Mouse (Mus musculus) hindbrain, embryonic 16.5 days (tissue): ENCODE results near the gene Atp6v1d. TPM values are rescaled to one million over a fixed set of nuclear protein-coding genes. Genes with fewer than 3 reads are reported as not detected.

Experiments
- ATAC-seq: fragments of 200-750 bp; cut with Nextera tagmentation; 2 replicates; pipeline ENCODE4 v1.8.0; 2017; ENCODE audit warnings: moderate TSS enrichment, moderate library complexity
- H3K27ac ChIP-seq: fragments of 300-500 bp; sonication (generic); 2 replicates; pipeline ENCODE4 v1.5.1; 2014; ENCODE audit warnings: low read depth, mild to moderate bottlenecking, control low read depth, low read length, moderate library complexity
- H3K27me3 ChIP-seq: fragments of 300-500 bp; sonication (generic); replicated peaks from 2 replicates; pipeline ENCODE4 v1.6.1; 2014; ENCODE audit warnings: low read length; ENCODE audit not compliant: control insufficient read depth, insufficient read depth
- H3K36me3 ChIP-seq: fragments of 300-500 bp; sonication (generic); 2 replicates; pipeline ENCODE4 v1.6.1; 2014; ENCODE audit warnings: mild to moderate bottlenecking, low read length, moderate library complexity, mixed read lengths; ENCODE audit not compliant: control insufficient read depth, insufficient read depth
- H3K4me1 ChIP-seq: fragments of 300-500 bp; sonication (generic); 2 replicates; pipeline ENCODE4 v1.6.1; 2014; ENCODE audit warnings: low read depth, low read length; ENCODE audit not compliant: control insufficient read depth, insufficient read depth
- H3K4me2 ChIP-seq: fragments of 300-500 bp; sonication (generic); 2 replicates; pipeline ENCODE4 v1.6.1; 2014; ENCODE audit warnings: mild to moderate bottlenecking, low read length, control low read depth, moderate library complexity
- H3K4me3 ChIP-seq: fragments of 300-500 bp; sonication (generic); 2 replicates; pipeline ENCODE4 v1.5.1; 2014; ENCODE audit warnings: mild to moderate bottlenecking, low read length, control low read depth, moderate library complexity
- H3K9ac ChIP-seq: fragments of 300-500 bp; sonication (generic); 2 replicates; pipeline ENCODE4 v1.6.1; 2014; ENCODE audit warnings: low read depth, mild to moderate bottlenecking, control low read depth, low read length, moderate library complexity
- H3K9me3 ChIP-seq: fragments of 300-500 bp; sonication (generic); 2 replicates; pipeline ENCODE4 v1.6.1; 2014; ENCODE audit warnings: mild to moderate bottlenecking, low read length, moderate library complexity; ENCODE audit not compliant: control insufficient read depth
- WGBS: fragments of 180-500 bp; shearing (Covaris S2); extraction: QIAGEN DNeasy Blood & Tissue Kit; methylation state at CpG from one replicate; pipeline ENCODE4 v1.1.7; 2014; 5-methylcytosine and 5-hydroxymethylcytosine counted together
- polyA plus RNA-seq: library from polyadenylated mRNA; unstranded; fragments of >200 nt; fragmentation: Nextera tagmentation; extraction: Ambion mirVana; gene quantifications from 2 replicates; pipeline ENCODE4 v1.2.1, GENCODE M21; 2015

The Atp6v1d gene
- polyA plus RNA-seq, 1 experiment from 2014 or later = 119 TPM

GRCm38 (mm10) chr12:78834496-78834895 is 26.9 kb downstream of the Atp6v1d start:
- H3K27me3 ChIP-seq = no peaks in the 10 kb centered on the region
- no peaks in the 10 kb centered on the region for H3K4me1 ChIP-seq
- H3K36me3 ChIP-seq = peaks cover 5% of the 10 kb centered on the region
- 96% methylated on average over 2 of the region's 2 CpGs for WGBS
- H3K27ac ChIP-seq = no peak overlapping the region
- H3K9me3 ChIP-seq = no peaks in the 10 kb centered on the region
- no peak overlapping the region for H3K4me3 ChIP-seq
- H3K4me2 ChIP-seq = no peak overlapping the region
- no peak overlapping the region for H3K9ac ChIP-seq
- ATAC-seq = no peak

- Histone ChIP-seq H3K27me3 (no peaks in the 10 kb centered on the region), H3K9ac (no peak overlapping the region), H3K4me1 (no peaks in the 10 kb centered on the region), H3K27ac (no peak overlapping the region), H3K4me3 (no peak overlapping the region), H3K36me3 (no peaks in the 10 kb centered on the region), H3K4me2 (no peak overlapping the region), H3K9me3 (no peaks in the 10 kb centered on the region)
- no peak for ATAC-seq
These were observed 47.0 kb downstream of the Atp6v1d start for GRCm38 (mm10) chr12:78814437-78814836.

- H3K9me3 ChIP-seq = no peaks in the 10 kb centered on the region
- no peak overlapping the region for H3K9ac ChIP-seq
- H3K27me3 ChIP-seq = no peaks in the 10 kb centered on the region
- no peak overlapping the region for H3K27ac ChIP-seq
- no peak overlapping the region for H3K4me3 ChIP-seq
- no peak for ATAC-seq
- no peaks in the 10 kb centered on the region for H3K4me1 ChIP-seq
- no peaks in the 10 kb centered on the region for H3K36me3 ChIP-seq
- no peak overlapping the region for H3K4me2 ChIP-seq
These were observed 59.6 kb downstream of the Atp6v1d start for GRCm38 (mm10) chr12:78801836-78802235.

- no peak overlapping the region for H3K9ac ChIP-seq
- 82% methylated on average over 3 of the region's 3 CpGs for WGBS
These were observed 61.4 kb downstream of the Atp6v1d start for GRCm38 (mm10) chr12:78800036-78800435.

GRCm38 (mm10) chr12:78794236-78794635 is 67.2 kb downstream of the Atp6v1d start:
- WGBS = 4% methylated on average over 1 of the region's 1 CpGs
- no peak overlapping the region for H3K27ac ChIP-seq

More at GRCm38 (mm10) chr12:78800036-78800435, 61.4 kb downstream of the Atp6v1d start:
- no peak overlapping the region for H3K27ac ChIP-seq
- no peaks in the 10 kb centered on the region for H3K27me3 ChIP-seq
- H3K4me1 ChIP-seq = no peaks in the 10 kb centered on the region
- no peak overlapping the region for H3K4me2 ChIP-seq
- H3K36me3 ChIP-seq = no peaks in the 10 kb centered on the region
- H3K4me3 ChIP-seq = no peak overlapping the region
- no peaks in the 10 kb centered on the region for H3K9me3 ChIP-seq
- no peak for ATAC-seq

GRCm38 (mm10) chr12:78790791-78791190 is 70.6 kb downstream of the Atp6v1d start:
- no peak for ATAC-seq
- H3K4me3 ChIP-seq = no peak overlapping the region
- 0 out of 2 replicates have a peak, but pooled peaks cover 2% of the 10 kb centered on the region for H3K4me1 ChIP-seq
- H3K4me2 ChIP-seq = no peak overlapping the region
- H3K27me3 ChIP-seq = no peaks in the 10 kb centered on the region
- 67% methylated on average over 2 of the region's 2 CpGs for WGBS
- no peak overlapping the region for H3K9ac ChIP-seq
- H3K27ac ChIP-seq = no peak overlapping the region
- no peaks in the 10 kb centered on the region for H3K9me3 ChIP-seq
- H3K36me3 ChIP-seq = no peaks in the 10 kb centered on the region

More at GRCm38 (mm10) chr12:78794236-78794635, 67.2 kb downstream of the Atp6v1d start:
- H3K36me3 ChIP-seq = no peaks in the 10 kb centered on the region
- H3K4me1 ChIP-seq = 0 out of 2 replicates have a peak, but pooled peaks cover 2% of the 10 kb centered on the region
- H3K9ac ChIP-seq = no peak overlapping the region
- no peak overlapping the region for H3K4me3 ChIP-seq
- no peak overlapping the region for H3K4me2 ChIP-seq
- no peak for ATAC-seq
- no peaks in the 10 kb centered on the region for H3K9me3 ChIP-seq
- H3K27me3 ChIP-seq = no peaks in the 10 kb centered on the region

Other genes with a start within 250 kb of the Atp6v1d start
- gene Fam71d, start 170.1 kb downstream of the Atp6v1d start, polyA plus RNA-seq = 0.40 TPM in 1 of 2 replicates, not detected in the other
- gene Mpp5, start 112.7 kb downstream of the Atp6v1d start, polyA plus RNA-seq = 15.5 and 15.9 TPM in 2 replicates
- 138 and 143 TPM in 2 replicates for gene Eif2s1, start 181 bp upstream of the Atp6v1d start, polyA plus RNA-seq
- gene Plek2, start 45.3 kb upstream of the Atp6v1d start, polyA plus RNA-seq = 2.8 and 3.3 TPM in 2 replicates
- gene Tmem229b, start 146.0 kb upstream of the Atp6v1d start, polyA plus RNA-seq = 71.2 and 73.3 TPM in 2 replicates
- 1.5 and 2.3 TPM in 2 replicates for gene Plekhh1, start 167.5 kb upstream of the Atp6v1d start, polyA plus RNA-seq
- 20.2 and 20.7 TPM in 2 replicates for gene Pigh, start 228.0 kb upstream of the Atp6v1d start, polyA plus RNA-seq